Mouse (Mus musculus) mouse embryonic stem cell (cell line): ENCODE data around the gene Nol6.

Experiments
- in situ Hi-C, 2 experiments: fragments of 300-500 bp; cut with MboI; formaldehyde crosslinking; loops; 1 replicate in 1 of 2; 3 replicates in 1 of 2; pipeline ENCODE4 v1.14.3; 2019 to 2020; ENCODE audit warnings: low sequenced_read_pairs in 2 of 2, low pct_unique_long_range_greater_than_20kb in 1 of 2, mixed read lengths in 1 of 2; ENCODE audit not compliant: unreplicated experiment in 1 of 2

Nol6 gene

DNA sequence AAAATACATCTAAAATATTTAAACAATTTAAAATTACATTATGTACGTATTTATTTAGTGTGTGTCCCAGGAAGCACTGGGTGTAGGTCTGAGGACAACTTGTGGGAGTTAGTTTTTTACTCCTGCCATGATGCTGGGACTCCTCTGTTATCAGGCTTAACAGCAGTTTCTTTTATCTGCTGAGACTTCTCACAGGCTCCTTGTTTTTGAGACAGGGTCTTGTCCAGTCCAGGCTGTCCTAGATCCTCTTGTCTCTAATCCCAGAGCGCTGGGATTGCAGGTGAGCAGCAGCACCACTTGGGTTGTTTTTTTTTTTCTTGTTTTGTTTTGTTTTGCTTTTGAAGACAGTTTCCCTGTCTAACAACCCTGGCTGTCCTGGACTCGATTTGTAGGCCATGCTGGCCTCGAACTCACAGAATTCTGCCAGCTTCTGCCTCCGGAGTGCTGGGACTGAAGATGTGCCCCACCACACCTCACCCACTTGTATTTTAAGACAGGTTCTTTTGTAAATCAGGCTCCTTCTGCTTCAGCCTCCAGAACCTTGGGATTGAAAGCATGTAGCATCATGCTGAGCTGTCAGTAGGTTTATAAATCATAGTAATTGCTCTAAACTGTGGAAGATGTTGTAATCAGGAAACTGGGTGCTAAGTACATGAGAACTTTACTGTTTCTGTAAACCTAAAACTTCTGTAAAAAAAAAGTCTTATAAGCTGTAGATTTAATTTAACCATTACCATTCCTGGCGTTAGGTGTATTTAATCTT, 9.5 kb upstream of the Nol6 start:
- in situ Hi-C loops: loop anchor here in 1 of 2 experiments (5.0 to 25.0 kb wide), 2 partner anchors 34 to 579 kb away; partner anchors contain the start of genes Dctn3 and Rpp25l

DNA sequence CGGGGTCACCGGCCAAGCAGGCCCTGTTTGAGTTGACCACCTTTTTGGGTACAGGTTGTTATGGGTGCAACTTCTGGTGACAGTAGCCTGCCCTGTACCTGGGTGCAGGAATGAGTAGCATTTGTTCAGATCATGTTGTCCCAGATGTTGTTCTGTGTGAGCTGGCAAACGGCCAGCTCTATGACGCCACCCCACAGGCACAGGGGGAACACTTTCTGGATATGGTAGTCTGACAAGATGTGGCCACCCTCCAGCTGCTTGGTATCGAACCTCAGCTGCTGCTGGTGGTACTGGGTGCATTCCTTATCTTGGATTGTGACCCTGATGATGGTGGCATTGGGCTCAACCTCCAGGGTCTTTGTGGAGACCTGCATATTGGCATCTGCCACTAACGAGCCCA, 8.2 kb upstream of the Nol6 start:
- in situ Hi-C loops: loop anchor here in 1 of 2 experiments (5.0 to 25.0 kb wide), 2 partner anchors 35 to 580 kb away; partner anchors contain the start of genes Dctn3 and Rpp25l

DNA sequence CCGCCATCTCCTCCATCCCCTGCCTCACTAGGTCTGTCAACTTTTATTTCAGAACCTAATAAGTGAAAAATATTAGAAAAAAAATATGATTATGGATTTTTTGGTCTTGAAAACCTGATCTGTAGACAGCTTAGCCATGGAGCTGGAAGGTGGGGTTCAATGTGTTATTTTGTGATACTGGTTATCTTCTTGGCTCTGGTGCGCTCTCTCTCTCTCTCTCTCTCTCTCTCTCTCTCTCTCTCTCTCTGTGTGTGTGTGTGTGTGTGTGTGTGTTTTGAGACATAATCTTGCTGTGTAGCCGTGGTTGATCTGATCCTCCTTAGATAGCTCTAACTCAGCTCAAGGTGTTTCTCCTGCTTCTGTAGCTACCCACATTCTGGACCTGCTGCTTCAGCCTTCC, 5.6 kb upstream of the Nol6 start:
- in situ Hi-C loops: loop anchor here (5.0 to 25.0 kb wide), 3 partner anchors 37 to 582 kb away; partner anchors contain the start of genes Dctn3 (in 1 of the 2) and Rpp25l (in 1 of the 2)

- in situ Hi-C loops: loop anchor here (10.0 to 25.0 kb wide), 2 partner anchors 45 to 583 kb away; partner anchors contain the start of genes Dctn3 (in 1 of the 2) and Rpp25l (in 1 of the 2)
Measured at GRCm38 (mm10) chr4:41129406-41129805, 5.2 kb upstream of the Nol6 start.

DNA sequence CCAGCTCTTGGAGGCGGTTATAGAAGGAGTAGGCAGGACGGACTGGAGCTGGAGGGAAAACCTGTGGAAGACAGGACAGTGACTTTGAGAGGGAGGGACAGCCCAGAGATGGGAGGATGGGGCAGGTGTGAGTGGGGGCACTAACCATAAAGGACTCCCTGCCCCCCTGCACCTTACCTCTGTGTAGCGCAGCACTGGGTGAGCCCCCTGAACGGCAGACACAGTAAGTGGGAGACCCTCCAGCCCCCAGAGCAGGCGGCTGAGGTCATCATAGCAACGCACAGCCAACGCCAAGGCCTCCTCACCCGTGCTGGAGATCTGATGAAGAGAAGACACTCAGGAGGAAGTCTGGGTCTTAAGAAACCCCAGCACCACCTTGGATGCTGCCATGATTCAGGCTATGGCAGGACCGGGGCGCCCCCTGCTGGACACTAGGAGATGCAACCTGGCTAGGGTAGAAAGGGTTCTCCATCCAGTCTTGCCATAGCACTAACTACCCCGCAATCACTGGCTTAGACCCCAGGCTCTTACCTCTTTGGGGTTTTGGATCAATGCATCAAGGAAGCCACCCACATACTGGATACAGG, 5.5 kb downstream of the Nol6 start:
- in situ Hi-C loops: loop anchor here (5.0 kb wide), 2 partner anchors 56 to 66 kb away; no protein-coding TSS in a partner anchor

- in situ Hi-C loops: loop anchor here (5.0 kb wide), 2 partner anchors 55 to 65 kb away; no protein-coding TSS in a partner anchor
Measured at GRCm38 (mm10) chr4:41116817-41117216, 7.4 kb downstream of the Nol6 start.

GRCm38 (mm10) chr4:41115793-41116192, 8.5 kb downstream of the Nol6 start:
- in situ Hi-C loops: loop anchor here (5.0 kb wide), 2 partner anchors 53 to 63 kb away; no protein-coding TSS in a partner anchor

- in situ Hi-C loops: loop anchor here (5.0 kb wide), 2 partner anchors 53 to 63 kb away; no protein-coding TSS in a partner anchor
Measured at GRCm38 (mm10) chr4:41115074-41115473, 9.2 kb downstream of the Nol6 start.

- in situ Hi-C loops: loop anchor here (5.0 kb wide), 2 partner anchors 52 to 62 kb away; no protein-coding TSS in a partner anchor
Measured at GRCm38 (mm10) chr4:41114358-41115070, 9.7 kb downstream of the Nol6 start.

DNA sequence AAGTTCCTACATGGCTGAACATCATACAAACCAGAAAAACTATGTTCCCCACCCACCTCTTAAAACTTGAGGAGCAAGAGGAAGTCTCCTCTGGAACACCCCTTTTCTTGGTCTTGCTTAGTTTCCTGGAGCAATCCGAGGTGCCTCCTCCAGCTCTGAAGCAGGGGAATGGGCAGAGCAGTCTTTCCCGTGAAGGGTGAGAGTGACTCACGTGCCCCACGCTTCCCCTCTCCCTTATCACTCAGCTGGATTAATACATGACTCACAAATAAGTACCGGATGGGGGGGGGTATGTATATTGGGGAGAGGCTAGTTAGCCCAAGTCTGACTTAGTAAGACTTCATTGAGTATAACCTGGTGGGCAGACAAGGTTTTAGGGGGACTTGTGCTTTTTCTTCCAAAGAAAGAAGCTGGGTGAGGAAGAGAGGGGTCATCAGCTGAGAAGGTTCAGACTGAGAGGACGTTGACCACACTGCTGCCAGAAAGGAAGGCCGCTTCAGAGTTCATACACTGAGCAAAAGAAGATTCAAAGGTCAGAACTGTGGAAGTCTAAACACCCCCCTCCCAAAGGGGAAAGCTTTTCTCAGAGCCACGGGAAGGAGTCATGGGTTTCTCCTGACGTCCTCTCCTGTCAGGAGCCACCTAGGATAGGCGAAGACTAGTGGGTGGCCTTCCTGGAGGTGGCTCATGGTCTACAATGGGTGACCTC, 15.4 kb downstream of the Nol6 start:
- in situ Hi-C loops: no loop called here

DNA sequence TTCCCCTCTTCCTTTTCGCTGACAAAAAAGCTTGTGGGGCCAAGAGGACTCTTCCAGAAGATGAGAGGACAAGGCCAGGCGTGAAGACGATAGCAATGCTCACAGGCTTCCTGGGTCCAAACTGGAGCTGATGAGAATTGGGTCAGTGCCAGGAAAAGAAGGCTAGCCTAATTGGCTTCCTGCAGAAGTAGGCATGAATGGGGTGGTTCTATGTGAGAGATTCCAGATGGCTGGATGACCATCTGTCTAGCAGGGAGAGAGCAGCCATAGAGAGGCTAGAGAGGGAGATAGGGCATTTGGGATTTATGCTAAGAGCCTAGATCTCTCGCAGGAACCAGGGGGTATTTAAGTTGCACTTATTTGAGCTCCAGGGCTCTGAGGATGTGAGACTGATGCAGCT, 16.8 kb downstream of the Nol6 start:
- in situ Hi-C loops: no loop called here

- in situ Hi-C loops: no loop called here
Measured at GRCm38 (mm10) chr4:41102901-41103300, 21.4 kb downstream of the Nol6 start.

DNA sequence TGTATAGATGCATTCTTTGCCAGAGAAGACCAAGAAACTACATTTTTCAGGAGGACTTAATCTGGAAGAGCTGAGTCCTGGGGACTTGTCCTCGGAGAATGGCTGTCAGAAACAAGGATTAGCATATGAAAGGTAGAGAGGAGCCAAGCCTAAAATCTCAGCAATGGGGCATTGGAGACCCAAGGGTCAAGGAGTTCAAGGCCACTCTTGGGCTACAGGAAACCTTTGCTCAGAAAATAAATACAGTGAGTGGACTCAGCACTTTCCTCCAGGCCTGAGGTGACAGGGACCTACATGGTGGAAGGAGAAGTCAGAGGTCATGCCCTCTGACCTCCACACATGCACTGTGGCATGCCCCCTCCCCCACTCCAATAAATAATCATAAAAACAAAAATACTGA, 23.3 kb downstream of the Nol6 start:
- in situ Hi-C loops: no loop called here

DNA sequence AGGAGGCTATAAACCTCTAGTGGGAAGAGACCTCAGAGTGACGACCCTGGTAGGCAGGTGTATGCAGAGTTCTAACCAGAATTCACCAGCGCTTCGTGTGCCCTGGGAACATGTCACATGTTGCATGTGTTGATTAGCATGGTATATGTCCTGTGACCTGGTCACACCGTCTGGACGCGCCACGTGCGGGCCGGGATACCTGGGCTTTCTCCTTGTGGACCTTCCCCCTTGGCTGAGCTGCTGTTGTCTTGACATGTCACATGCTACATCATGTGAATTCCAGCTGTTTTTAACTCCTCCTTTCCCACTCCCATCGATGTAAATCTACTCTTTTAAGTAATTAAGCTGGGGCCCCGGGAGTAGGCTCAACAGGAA, 25.7 kb downstream of the Nol6 start:
- in situ Hi-C loops: no loop called here

- in situ Hi-C loops: no loop called here
Measured at GRCm38 (mm10) chr4:41097871-41098576, 26.2 kb downstream of the Nol6 start, which contains the start of gene Aqp3. TSS of gene Aqp3 (minus strand) at chr4:41098183.

GRCm38 (mm10) chr4:41097381-41097780, 26.9 kb downstream of the Nol6 start:
- in situ Hi-C loops: no loop called here

DNA sequence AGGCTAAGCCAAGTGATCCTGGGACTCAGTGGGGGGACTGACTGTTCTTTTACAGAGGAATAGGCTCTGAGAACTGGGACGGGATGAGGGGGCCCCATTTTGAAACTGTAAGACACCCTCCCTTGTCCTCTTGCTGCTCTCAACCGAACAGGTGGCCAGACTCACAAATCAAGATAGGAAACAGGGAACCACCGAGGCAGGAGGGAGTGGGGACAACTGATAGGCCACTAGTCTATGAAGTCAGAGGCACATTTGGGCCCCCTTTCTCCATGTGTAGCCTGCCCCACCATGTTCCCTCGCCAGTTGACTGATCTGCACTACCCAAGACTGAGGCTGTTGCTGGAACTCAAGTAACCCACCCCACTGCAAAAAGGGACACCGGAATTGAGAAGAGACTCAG, 27.5 kb downstream of the Nol6 start:
- in situ Hi-C loops: no loop called here

- in situ Hi-C loops: no loop called here
Measured at GRCm38 (mm10) chr4:41096169-41096568, 28.1 kb downstream of the Nol6 start.
